Mouse (Mus musculus) bone marrow macrophage, adult 2 months (primary cell): Measurements from ENCODE around the gene Cfl1.

Experiments
- CTCF ChIP-seq: IDR thresholded peaks from 2 replicates; pipeline ENCODE4 v1.5.1; 2012; ENCODE audit warnings: low read depth, mild to moderate bottlenecking, low read length, moderate library complexity
- POLR2A ChIP-seq: IDR thresholded peaks from 2 replicates; pipeline ENCODE4 v1.6.1; 2012; ENCODE audit warnings: mild to moderate bottlenecking, low read depth, low read length, borderline replicate concordance

DNA sequence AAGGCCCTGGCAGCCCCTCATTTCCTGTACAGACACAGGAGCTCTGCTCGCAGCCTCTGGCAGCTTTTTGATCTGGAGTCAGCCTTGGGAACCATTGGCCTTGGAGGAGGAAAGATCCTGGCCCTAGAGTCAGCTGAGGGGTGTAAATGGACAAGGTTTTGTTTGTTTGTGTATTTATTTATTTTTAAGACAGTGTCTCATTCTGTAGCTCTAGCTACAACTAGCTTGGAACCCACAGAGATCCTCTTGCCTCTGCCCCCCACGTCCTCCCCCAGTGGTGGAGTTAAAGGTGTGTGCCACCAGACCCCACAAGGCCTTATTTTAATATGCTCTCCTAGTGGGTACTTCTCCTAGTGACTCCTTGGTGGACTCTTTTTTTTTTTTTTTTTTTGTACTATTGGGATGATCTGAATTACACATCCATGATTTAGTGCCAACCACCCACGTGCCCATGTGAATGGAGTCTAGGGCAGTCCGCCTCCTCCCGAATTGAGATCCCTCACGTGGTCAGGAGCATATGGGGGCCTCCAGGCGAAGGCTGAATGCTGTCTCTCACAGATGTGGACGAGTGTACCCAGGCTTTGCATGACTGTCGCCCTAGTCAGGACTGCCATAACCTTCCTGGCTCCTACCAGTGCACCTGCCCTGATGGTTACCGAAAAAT is 13.1 kb upstream of the Cfl1 start:
- TF ChIP-seq CTCF (no peak), POLR2A (no peak)
